ENCODE assay signal across 22 mouse cellular contexts in genomic region chr11:18758591-18759074, GRCm38 (mm10).
DNase-seq lines count a peak whose midpoint lies in the region; ATAC-seq lines count a peak whose summit lies in the region.
"Had no signal": no experiment of that assay in that cellular context is flagged by ENCODE, and none has a peak within 500 bp of the region (broad histone marks: within the 10 kb centered on the region; RNA-seq: fewer than 3 reads in every experiment).

No protein-coding gene starts in this region.

- WGBS in forebrain, embryonic 15.5 days: 81% methylated on average over 6 of the region's 6 CpGs
- 60% methylated on average over 6 of the region's 6 CpGs for WGBS in forebrain, embryonic 11.5 days

- H3K4me2 ChIP-seq in forebrain, embryonic 15.5 days (replicated peaks): no peak overlapping the region
- H3K4me2 ChIP-seq in forebrain, embryonic 11.5 days (ENCODE audit: low read depth, low read length, severe bottlenecking): no peak overlapping the region
- H3K4me2 ChIP-seq: hindbrain, embryonic 12.5 days; limb, embryonic 15.5 days; neural tube, embryonic 13.5 days had no signal

- H3K27ac ChIP-seq in forebrain, embryonic 15.5 days (replicated peaks): no peak overlapping the region
- no peak overlapping the region for H3K27ac ChIP-seq in forebrain, embryonic 11.5 days (ENCODE audit: low read depth, low read length)
- H3K27ac ChIP-seq: gastrocnemius, adult 2 months; heart, adult 2 months; hindbrain, embryonic 12.5 days; limb, embryonic 15.5 days; neural tube, embryonic 13.5 days had no signal

- DNase-seq in cerebellum, postnatal 25 days: peak; percentile 25 to 28
- DNase-seq in cerebellum, adult 11-12 months: no peak
- DNase-seq in 3T3-L1 (ENCODE audit: low read depth, low spot score): peak; percentile 7
- peak; percentile 76 for DNase-seq in embryo, embryonic 10.5 days (ENCODE audit: low spot score)
- peak; percentile 90 for DNase-seq in forelimb bud, embryonic 11.5 days (ENCODE audit: low read depth, low spot score)
- no peak for DNase-seq in layer of hippocampus, adult 18-20 months (ENCODE audit: low spot score in 2 of 2)
- DNase-seq in forebrain, embryonic 11.5 days (ENCODE audit: low spot score): no peak
- DNase-seq: adrenal gland, postnatal 25 days; B cell, adult 2 months; cerebellum, postnatal 36 days; forebrain, postnatal 0 days; gastrocnemius, adult 2 months; heart, adult 2 months; lung, postnatal 10 days; right cerebral cortex, postnatal 25 days; thymus, postnatal 14 days had no signal

- H3K9me3 ChIP-seq in forebrain, embryonic 15.5 days: no peaks in the 10 kb centered on the region
- no peaks in the 10 kb centered on the region for H3K9me3 ChIP-seq in forebrain, embryonic 11.5 days (ENCODE audit: control insufficient read depth, low read length)
- H3K9me3 ChIP-seq: hindbrain, embryonic 12.5 days; limb, embryonic 15.5 days; neural tube, embryonic 13.5 days had no signal

- peaks cover 6% of the 10 kb centered on the region; the same call in 1 of the 2 replicates for H3K27me3 ChIP-seq in forebrain, embryonic 15.5 days
- no peaks in the 10 kb centered on the region for H3K27me3 ChIP-seq in forebrain, embryonic 11.5 days (ENCODE audit: control insufficient read depth, insufficient read depth, low read length)
- H3K27me3 ChIP-seq: hindbrain, embryonic 12.5 days; neural tube, embryonic 13.5 days had no signal

- no peak overlapping the region for H3K9ac ChIP-seq in forebrain, embryonic 15.5 days (replicated peaks)
- H3K9ac ChIP-seq in forebrain, embryonic 11.5 days (ENCODE audit: low read length): no peak overlapping the region
- H3K9ac ChIP-seq: forebrain, postnatal 0 days; hindbrain, embryonic 12.5 days; limb, embryonic 15.5 days; neural tube, embryonic 13.5 days had no signal

- H3K36me3 ChIP-seq in forebrain, embryonic 15.5 days: no peaks in the 10 kb centered on the region
- no peaks in the 10 kb centered on the region for H3K36me3 ChIP-seq in forebrain, embryonic 11.5 days (ENCODE audit: control insufficient read depth, insufficient read depth, low read length)
- H3K36me3 ChIP-seq: hindbrain, embryonic 12.5 days; limb, embryonic 15.5 days; neural tube, embryonic 13.5 days had no signal

- H3K4me1 ChIP-seq in forebrain, embryonic 15.5 days: peaks cover 25% of the 10 kb centered on the region
- no peaks in the 10 kb centered on the region; the same call in 1 of the 2 replicates for H3K4me1 ChIP-seq in forebrain, embryonic 11.5 days (replicated peaks; ENCODE audit: control insufficient read depth, insufficient read depth, low read length)

- H3K4me3 ChIP-seq in forebrain, embryonic 15.5 days: no peak overlapping the region
- H3K4me3 ChIP-seq in forebrain, embryonic 11.5 days (ENCODE audit: low read depth, low read length): no peak overlapping the region
- H3K4me3 ChIP-seq: gastrocnemius, adult 2 months; heart, adult 2 months; hindbrain, embryonic 12.5 days; limb, embryonic 15.5 days; neural tube, embryonic 13.5 days had no signal

- no peak for ATAC-seq in forebrain, embryonic 15.5 days (replicated peaks)
- ATAC-seq in forebrain, embryonic 11.5 days (replicated peaks; ENCODE audit: low FRiP score): no peak
- ATAC-seq: activated CD4-positive, CD25-positive, alpha-beta regulatory T cell, adult 4 months; forebrain, postnatal 0 days; intestine, embryonic 16.5 days had no signal

Comparison
In these comparisons a context has a peak if more than half of its experiments do, and no peak if none do; other contexts are left out.
1. DNase-seq: peak in cerebellum, postnatal 25 days (2 of 2), 3T3-L1 (single experiment), embryo, embryonic 10.5 days (single experiment) and forelimb bud, embryonic 11.5 days (single experiment); none in cerebellum, adult 11-12 months (single experiment), layer of hippocampus, adult 18-20 months (0 of 2) and forebrain, embryonic 11.5 days (single experiment).